Mouse (Mus musculus) MEL (cell line): ENCODE measurements at regions not wholly inside any gene's neighbourhood (a gene's known extent, or its start where the extent isn't known, plus 50 kb on each side); places are given as distances from the start of the nearest gene placed in this dataset.

ENCODE experiments used
- CTCF ChIP-seq, 3 experiments: IDR thresholded peaks in 2 of 3; conservative IDR thresholded peaks in 1 of 3; 2 replicates each; pipeline ENCODE4 v1.5.1; 2011 to 2012; ENCODE audit warnings: low read length in 3 of 3, low read depth in 2 of 3, mild to moderate bottlenecking in 2 of 3, improper control_type of control experiment in 1 of 3, inconsistent platforms in 1 of 3, mixed read lengths in 1 of 3, moderate library complexity in 1 of 3; ENCODE audit not compliant: control insufficient read depth in 1 of 3, insufficient read depth in 1 of 3, poor library complexity in 1 of 3, severe bottlenecking in 1 of 3
- EP300 ChIP-seq, 2 experiments: IDR thresholded peaks; 2 replicates each; pipeline ENCODE4 v1.6.1; 2011; ENCODE audit warnings: improper control_type of control experiment in 2 of 2, low read length in 2 of 2, low read depth in 1 of 2, mild to moderate bottlenecking in 1 of 2
- GATA1 ChIP-seq: IDR thresholded peaks from 2 replicates; pipeline ENCODE4 v1.6.1; 2011; ENCODE audit warnings: low read depth, low read length, improper control_type of control experiment
- KAT2A ChIP-seq: conservative IDR thresholded peaks from 2 replicates; pipeline ENCODE4 v1.6.1; 2012; ENCODE audit warnings: low read depth, low read length, improper control_type of control experiment, inconsistent platforms
- MXI1 ChIP-seq: IDR thresholded peaks from 2 replicates; pipeline ENCODE4 v1.6.1; 2011; ENCODE audit warnings: mild to moderate bottlenecking, low read depth, low read length, improper control_type of control experiment
- POLR2A ChIP-seq, 2 experiments: IDR thresholded peaks; 2 replicates each; pipeline ENCODE4 v1.6.1; 2011 to 2012; ENCODE audit warnings: low read length in 2 of 2, mild to moderate bottlenecking in 2 of 2, control low read depth in 1 of 2, improper control_type of control experiment in 1 of 2, low read depth in 1 of 2, moderate library complexity in 1 of 2; ENCODE audit not compliant: control insufficient read depth in 1 of 2, insufficient read depth in 1 of 2, poor library complexity in 1 of 2
- USF2 ChIP-seq, 2 experiments: IDR thresholded peaks; 2 replicates each; pipeline ENCODE4 v1.6.1; 2011 to 2012; ENCODE audit warnings: improper control_type of control experiment in 2 of 2, low read length in 2 of 2, borderline replicate concordance in 1 of 2, inconsistent platforms in 1 of 2, low read depth in 1 of 2, mild to moderate bottlenecking in 1 of 2; ENCODE audit not compliant: insufficient read depth in 1 of 2

GRCm38 (mm10) chr11:38280961-38281360, 1045.2 kb upstream of the Tenm2 start:
- no peak for TF ChIP-seq CTCF (IDR thresholded peaks at IDR 0.05 in 2 of 3, conservative IDR thresholded peaks at IDR 0.05 in 1 of 3; ENCODE audit: control insufficient read depth in 1 of 3, insufficient read depth in 1 of 3, low read depth in 2 of 3, low read length in 3 of 3, poor library complexity in 1 of 3, severe bottlenecking in 1 of 3)
- TF ChIP-seq GATA1: no peak
- no peak for TF ChIP-seq POLR2A (IDR thresholded peaks at IDR 0.05; ENCODE audit: control insufficient read depth in 1 of 2, insufficient read depth in 1 of 2, low read depth in 1 of 2, low read length in 2 of 2, poor library complexity in 1 of 2)
- TF ChIP-seq USF2 (IDR thresholded peaks at IDR 0.05; ENCODE audit: borderline replicate concordance in 1 of 2, insufficient read depth in 1 of 2, low read depth in 1 of 2, low read length in 2 of 2): no peak
- no peak for TF ChIP-seq MXI1
- no peak for TF ChIP-seq KAT2A
- TF ChIP-seq EP300 (IDR thresholded peaks at IDR 0.05; ENCODE audit: low read depth in 1 of 2, low read length in 2 of 2): no peak
